Mouse (Mus musculus): Measurements from ENCODE around the gene Lilrb4a.
"Not testable (repeated sequence)": the region's sequence is repeated elsewhere in the genome, so short reads cannot be mapped to it uniquely, and the experiment has no call there.

Gene Lilrb4a

DNA sequence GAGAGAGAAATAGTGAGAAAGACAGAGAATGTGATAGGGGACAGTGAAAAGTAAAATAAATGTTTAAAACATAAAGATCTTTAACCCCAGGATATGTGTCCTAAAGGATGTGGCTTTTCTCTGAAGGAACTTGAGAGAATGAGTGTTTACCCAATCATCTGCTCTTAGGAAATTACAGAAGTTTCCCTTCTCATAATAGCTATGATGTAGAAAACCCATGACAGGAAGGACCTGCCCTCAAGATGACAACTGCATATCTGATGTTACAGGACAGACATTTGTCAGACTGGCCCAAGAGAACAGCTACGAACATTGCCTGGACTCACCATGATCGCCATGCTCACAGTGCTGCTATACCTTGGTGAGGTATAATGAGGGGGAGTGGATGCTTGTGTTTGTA, at the start of gene Lilrb4a:
Lilrb4a (plus strand) TSS at position 266 of the 400 bp plus-strand sequence.
- not testable (repeated sequence) for DNase-seq (ENCODE audit: low spot score in 2 of 2)

DNA sequence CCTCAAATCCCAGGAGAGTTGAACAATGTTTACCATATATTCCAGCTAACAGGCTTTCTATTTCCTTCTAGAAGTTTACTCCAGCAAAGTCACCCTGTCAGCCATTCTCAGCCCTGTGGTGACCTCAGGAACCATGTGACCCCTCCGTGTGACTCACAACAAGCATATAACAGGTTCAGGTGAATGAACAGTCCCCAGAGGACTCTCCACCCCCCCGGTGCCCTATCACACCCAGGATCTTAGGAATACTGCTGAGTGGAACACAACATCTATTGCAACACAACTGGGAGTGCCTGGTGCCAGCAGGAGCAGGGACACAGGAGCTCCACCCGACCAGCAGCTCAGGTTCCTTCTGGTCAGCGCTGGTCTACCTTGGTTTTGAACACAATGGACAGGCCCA, 39.1 kb upstream of the Lilrb4a start:
- DNase-seq (ENCODE audit: low spot score in 2 of 2), result no peak

DNA sequence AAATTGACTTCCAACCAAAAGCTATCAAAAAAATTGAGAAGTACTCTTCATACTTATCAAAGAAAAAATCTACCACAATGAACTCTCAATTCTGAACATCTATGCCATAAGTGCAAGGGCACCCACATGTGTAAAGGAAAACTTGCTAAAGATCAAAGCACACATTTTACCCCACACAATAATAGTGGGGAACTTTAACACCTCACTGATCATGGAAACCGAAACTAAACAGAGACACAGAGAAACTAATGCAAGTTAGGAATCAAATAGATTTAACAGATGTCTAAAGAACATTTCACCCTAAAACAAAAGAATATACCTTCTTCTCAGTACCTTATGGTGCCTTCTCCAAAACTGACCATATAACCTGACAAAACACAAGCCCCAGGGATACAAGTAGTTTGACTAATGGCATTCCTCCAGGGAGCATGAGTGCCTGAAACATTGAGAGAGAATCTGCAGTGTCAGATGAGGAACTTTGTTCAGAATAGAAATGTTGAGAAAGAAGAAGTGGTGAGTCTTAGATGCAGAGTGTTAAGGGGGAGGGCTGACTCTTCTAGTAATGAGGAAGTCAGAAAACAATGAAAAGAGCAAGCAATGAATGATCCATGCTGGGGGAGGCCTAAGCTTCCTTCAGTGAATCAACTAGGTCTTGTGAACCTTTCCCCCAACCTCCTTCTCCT, 37.0 kb upstream of the Lilrb4a start:
- peak; percentile 44 to 65 for DNase-seq (ENCODE audit: low spot score in 2 of 2)

DNA sequence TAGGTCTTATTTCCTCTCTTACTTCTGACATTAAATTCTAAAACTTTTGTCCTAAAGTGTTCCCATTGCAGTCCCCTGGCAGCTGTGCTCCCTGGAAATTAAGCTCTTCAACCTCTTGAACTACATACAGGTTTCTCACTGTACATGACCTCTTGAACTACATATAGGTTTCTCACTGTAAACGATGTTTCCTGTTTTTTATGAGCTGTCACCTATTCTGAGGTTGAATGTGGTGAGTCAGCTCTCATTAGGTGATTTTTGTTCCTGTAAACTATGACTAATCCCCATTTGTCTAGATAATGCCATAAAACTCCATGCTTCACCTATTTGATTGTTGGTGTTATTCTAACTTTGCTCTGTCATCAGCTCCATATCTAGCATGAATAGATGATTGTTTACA, 36.4 kb upstream of the Lilrb4a start:
- peak; percentile 10 to 35 for DNase-seq (ENCODE audit: low spot score in 2 of 2)

DNA sequence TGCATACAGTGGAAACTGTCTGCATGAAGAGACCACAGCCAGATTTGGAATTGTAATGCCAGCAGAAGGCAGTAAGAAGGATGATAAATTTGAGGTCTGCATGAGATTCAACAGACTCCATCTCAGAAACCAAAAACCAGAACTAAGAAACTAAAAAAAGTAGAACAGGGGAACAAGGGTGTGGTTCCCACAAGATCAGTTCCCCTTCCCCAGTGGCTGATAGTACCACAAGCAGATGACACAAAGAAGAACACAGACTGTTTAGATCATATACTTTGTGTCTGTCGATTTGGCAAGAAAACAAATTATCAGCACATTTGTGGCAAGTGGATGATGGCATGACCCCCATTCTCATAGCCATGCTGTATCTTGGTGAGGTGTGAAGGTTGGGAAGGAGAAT, 35.0 kb upstream of the Lilrb4a start:
- peak; percentile 60 to 68 for DNase-seq (ENCODE audit: low spot score in 2 of 2)

DNA sequence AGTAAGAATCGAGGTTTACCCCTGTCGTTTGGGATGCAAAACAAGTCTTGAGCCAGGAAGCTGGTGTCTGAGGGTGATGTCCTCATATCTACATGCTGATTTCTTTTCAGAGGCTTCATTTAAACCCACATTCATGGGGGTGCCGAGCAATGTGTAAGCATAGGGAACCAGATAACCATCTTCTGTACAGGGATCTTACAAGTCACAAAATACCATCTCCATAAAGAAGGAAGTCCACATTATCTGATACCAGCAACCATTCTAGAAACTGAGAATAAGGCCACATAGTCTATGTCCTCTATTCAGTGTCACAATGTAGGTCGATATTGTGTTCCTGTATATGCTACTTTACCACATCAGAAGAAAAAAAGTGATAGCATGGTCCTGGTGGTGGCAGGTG, 34.4 kb upstream of the Lilrb4a start:
- no peak for DNase-seq (ENCODE audit: low spot score in 2 of 2)

DNA sequence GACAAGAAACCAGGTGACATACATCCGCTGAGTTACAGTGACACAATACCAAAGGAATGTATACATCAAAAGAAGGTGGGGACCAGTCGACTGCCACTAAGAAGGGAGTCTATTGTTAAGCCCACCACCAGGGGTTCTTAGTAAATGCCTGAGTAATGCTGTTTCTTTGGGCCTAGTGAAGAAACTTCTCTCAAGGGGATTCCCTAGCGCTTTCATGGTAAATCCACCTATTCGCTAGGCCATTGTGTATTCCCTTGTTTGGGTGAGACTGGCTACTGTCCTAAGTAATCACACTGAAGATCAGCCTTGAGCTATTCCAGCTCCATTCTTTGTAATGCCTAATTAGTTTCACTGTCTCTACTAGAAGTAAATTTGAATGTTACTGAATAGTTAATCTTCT, 27.0 kb upstream of the Lilrb4a start:
- not testable (repeated sequence) for DNase-seq (ENCODE audit: low spot score in 2 of 2)

DNA sequence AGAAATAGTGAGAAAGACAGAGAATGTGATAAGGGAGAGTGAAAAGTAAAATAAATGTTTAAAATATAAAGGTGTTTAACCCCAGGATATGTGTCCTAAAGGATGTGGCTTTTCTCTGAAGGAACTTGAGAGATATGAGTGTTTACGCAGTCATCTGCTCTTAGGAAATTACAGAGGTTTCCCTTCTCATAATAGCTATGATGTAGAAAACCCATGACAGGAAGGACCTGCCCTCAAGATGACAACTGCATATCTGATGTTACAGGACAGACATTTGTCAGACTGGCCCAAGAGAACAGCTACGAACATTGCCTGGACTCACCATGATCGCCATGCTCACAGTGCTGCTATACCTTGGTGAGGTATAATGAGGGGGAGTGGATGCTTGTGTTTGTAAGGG, 10.4 kb upstream of the Lilrb4a start, which contains the start of the genes Gm49339 and Lilr4b:
Gm49339 (plus strand) TSS at position 216 of the 400 bp plus-strand sequence.
Lilr4b (plus strand) TSS at position 236 of the 400 bp plus-strand sequence.
- DNase-seq (ENCODE audit: low spot score in 2 of 2), result not testable (repeated sequence)

DNA sequence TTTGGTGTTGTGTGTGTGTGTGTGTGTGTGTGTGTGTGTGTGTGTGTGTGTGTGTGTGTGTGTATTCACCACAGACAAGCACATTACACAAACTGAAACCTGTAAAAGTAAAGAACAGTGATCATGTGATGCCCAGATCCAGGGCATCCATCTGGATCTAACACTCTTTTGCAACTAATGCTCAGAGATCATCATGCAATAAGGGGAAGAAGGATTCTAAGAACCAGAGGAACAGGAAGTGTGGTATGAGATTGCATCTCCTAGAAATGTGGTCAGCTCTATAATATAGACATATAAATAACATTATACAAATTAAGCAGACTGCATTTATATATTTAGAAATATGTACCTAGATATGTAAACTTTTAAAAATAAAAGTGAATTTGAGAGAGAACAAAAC, 29.3 kb downstream of the Lilrb4a start:
- no peak for DNase-seq (ENCODE audit: low spot score in 2 of 2)

DNA sequence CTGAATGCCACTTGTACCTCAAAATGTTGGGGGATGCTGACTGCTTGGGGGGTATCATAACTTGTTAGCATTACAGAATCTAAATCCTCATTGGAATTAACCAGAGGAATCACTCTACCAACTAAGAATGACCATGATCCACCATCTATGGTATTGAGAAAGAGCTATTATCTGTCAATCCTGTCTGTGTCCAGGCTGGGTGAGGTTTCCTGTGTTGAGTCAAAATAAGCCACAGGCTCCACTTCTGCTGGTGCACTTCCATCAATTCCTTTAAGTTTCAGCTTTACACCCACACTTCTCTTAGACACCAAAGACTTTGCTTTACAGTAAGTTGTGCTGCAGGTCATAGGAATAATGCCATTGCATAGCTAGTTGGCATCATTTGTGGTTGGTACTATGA, 30.7 kb downstream of the Lilrb4a start:
- no peak for DNase-seq (ENCODE audit: low spot score in 2 of 2)

DNA sequence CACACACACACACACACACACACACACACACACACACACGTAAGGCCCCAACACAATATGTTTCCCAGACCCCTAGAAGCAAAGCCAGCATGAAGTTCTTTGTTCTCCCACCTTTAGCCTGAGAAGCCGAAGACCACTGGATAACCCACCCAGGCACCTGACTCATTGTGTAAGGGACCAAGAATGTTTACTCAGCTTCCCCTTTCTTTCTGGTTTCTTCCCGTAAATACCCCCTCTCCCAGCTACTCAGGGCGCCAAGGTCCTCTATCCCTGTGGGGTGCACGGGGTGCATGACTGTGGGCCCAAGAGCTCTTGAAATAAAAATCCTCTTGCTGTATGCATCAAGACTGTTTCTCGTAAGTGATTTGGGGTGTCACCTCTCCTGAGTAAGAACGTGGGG, 35.3 kb downstream of the Lilrb4a start:
- no peak for DNase-seq (ENCODE audit: low spot score in 2 of 2)

DNA sequence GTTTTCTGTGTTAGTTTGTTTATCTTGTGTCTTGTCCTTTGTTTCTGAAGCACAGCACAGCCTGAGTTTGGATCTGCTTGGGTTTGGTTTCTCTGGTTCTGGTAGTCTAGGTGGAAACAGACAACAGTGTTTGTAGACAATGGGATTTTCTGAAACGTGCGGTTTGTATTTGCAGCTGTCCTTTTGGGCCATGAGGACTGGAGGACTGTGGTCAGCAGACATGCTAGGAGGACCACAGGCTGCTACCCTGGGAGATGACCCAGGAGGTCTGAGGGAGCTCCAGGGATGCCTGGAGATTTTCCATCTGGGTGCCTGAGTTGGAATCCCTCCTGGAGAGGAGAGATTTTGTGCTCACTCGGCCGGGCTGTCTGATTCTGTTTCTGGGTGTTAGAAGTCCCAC, 35.9 kb downstream of the Lilrb4a start:
- no peak for DNase-seq (ENCODE audit: low spot score in 2 of 2)

DNA sequence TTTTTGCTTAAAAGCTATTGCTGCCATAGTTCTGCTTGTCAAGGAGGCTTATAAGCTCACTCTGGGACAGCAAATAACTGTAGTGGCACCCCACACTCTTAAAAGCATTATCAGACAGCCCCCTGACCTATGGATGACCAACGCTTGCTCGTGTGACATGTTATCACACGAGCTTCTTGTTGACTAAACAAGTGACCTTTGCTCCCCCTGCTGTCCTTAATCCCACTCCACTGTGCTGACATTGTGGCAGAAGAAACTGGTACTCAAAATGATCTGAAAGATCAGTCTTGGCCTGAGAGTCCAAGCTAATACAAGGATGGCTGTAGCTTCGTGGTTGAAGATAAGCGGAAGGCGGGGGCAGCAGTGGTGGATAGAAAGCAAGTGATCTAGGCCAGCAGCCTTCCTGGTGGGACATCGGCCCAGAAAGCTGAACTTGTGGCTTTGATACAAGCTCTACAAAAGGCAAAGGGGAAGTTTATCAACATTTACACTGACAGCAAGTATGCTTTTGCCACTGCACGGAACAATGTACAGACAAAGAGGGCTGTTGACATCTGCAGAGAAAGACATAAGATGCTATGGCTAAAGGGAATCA, 38.2 kb downstream of the Lilrb4a start:
- no peak for DNase-seq (ENCODE audit: low spot score in 2 of 2)

DNA sequence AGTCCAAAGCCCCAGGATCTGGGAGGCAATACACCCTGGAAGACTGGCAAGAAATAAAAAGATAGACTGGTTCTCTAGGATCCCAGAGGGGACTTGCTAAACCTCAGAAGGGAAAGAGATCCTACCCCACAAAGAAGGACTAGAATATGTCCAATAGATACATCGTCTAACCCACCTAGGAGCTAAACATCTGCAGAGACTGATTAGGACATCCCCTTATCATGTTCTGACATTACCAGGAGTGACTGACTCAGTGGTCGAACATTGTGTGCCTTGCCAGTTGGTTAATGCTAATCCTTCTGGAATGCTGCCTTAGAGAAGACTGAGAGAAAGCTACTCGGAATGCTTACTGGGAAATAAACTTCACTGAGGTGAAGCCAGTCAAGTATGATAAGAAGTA, 38.7 kb downstream of the Lilrb4a start:
- DNase-seq (ENCODE audit: low spot score in 2 of 2), result no peak

DNA sequence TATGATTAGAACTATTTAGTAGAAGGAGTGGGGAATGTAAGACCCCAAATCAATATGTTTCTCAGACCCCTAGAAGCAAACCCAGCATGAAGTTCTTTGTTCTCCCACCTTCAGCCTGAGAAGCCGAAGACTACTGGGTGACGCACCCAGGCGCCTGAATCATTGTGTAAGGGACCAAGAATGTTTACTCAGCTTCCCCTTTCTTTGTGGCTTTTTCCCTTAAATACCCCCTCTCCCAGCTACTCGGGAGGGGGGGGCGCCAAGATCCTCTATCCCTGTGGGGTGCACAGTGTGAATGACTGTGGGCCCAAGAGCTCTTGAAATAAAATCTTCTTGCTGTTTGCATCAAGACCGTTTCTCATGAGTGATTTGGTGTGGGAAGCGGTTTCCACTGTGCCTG, 40.1 kb downstream of the Lilrb4a start:
- DNase-seq (ENCODE audit: low spot score in 2 of 2), result no peak
